Mouse (Mus musculus) limb, embryonic 14.5 days (tissue): Measurements from ENCODE around the gene Macrod2. TPM values are rescaled to one million over a fixed set of nuclear protein-coding genes. Genes with fewer than 3 reads are reported as not detected.
A peak's percentile ranks its signal among the peaks of the same experiment; 100 is the strongest.

ENCODE experiments used
- ATAC-seq: fragments of 200-750 bp; cut with Nextera tagmentation; 2 replicates; pipeline ENCODE4 v1.8.0; 2017; ENCODE audit warnings: low read depth, moderate number of reproducible peaks, moderate TSS enrichment; ENCODE audit not compliant: low FRiP score
- DNase-seq: peaks from one replicate; pipeline ENCODE4 v3.0.0-alpha.2; 2015; ENCODE audit warnings: low spot score
- H3K27ac ChIP-seq: fragments of 300-500 bp; sonication (generic); replicated peaks from 2 replicates; pipeline ENCODE4 v1.5.1; 2014; ENCODE audit warnings: low read depth, mild to moderate bottlenecking, low read length, moderate library complexity, mixed read lengths
- H3K27me3 ChIP-seq: fragments of 300-500 bp; sonication (generic); 2 replicates; pipeline ENCODE4 v1.6.1; 2014; ENCODE audit warnings: low read length, mixed read lengths; ENCODE audit not compliant: control insufficient read depth, insufficient read depth
- H3K36me3 ChIP-seq: fragments of 300-500 bp; sonication (generic); 2 replicates; pipeline ENCODE4 v1.6.1; 2014; ENCODE audit warnings: mild to moderate bottlenecking, low read length, moderate library complexity, mixed read lengths; ENCODE audit not compliant: control insufficient read depth, insufficient read depth
- H3K4me1 ChIP-seq: fragments of 300-500 bp; sonication (generic); 2 replicates; pipeline ENCODE4 v1.6.1; 2014; ENCODE audit warnings: antibody characterized with exemption, low read length, mixed read lengths; ENCODE audit not compliant: control insufficient read depth, insufficient read depth
- H3K4me2 ChIP-seq: fragments of 300-500 bp; sonication (generic); replicated peaks from 2 replicates; pipeline ENCODE4 v1.6.1; 2014; ENCODE audit warnings: low read depth, mild to moderate bottlenecking, low read length, moderate library complexity; ENCODE audit not compliant: severe bottlenecking
- H3K4me3 ChIP-seq: fragments of 300-500 bp; sonication (generic); replicated peaks from 2 replicates; pipeline ENCODE4 v1.5.1; 2014; ENCODE audit warnings: low read length
- H3K9ac ChIP-seq: fragments of 300-500 bp; sonication (generic); 2 replicates; pipeline ENCODE4 v1.6.1; 2014; ENCODE audit warnings: mild to moderate bottlenecking, low read depth, low read length, moderate library complexity; ENCODE audit not compliant: severe bottlenecking
- H3K9me3 ChIP-seq: fragments of 300-500 bp; sonication (generic); 2 replicates; pipeline ENCODE4 v1.6.1; 2016; ENCODE audit warnings: low read length; ENCODE audit not compliant: control insufficient read depth
- POLR2A ChIP-seq: fragments of 200-500 bp; IDR thresholded peaks from 2 replicates; pipeline ENCODE4 v1.8.0; 2012; ENCODE audit warnings: inconsistent platforms, mild to moderate bottlenecking, moderate library complexity, borderline replicate concordance; ENCODE audit not compliant: insufficient read depth, insufficient read length; ENCODE audit errors: extremely low read depth
- WGBS: fragments of 180-500 bp; shearing (Covaris S2); extraction: QIAGEN DNeasy Blood & Tissue Kit; methylation state at CpG from one replicate; pipeline ENCODE4 v1.1.7; 2014; 5-methylcytosine and 5-hydroxymethylcytosine counted together
- polyA plus RNA-seq, 2 experiments: library from polyadenylated mRNA; depleted of rRNA in 1 of 2; stranded (reverse) in 1 of 2; unstranded in 1 of 2; fragments of >200 nt; fragmentation: Nextera tagmentation in 1 of 2; extraction: Ambion mirVana in 1 of 2; gene quantifications; 2 replicates each; pipeline versions ENCODE4 v1.2.1 to v1.2.3; 2012 to 2014

The Macrod2 gene
- polyA plus RNA-seq, 2 experiments, result 8.5 to 24.5 TPM

GRCm38 (mm10) chr2:141558242-141558827 is 1163.2 kb downstream of the Macrod2 start:
- no peak for TF ChIP-seq POLR2A
- ATAC-seq (no peak), DNase-seq (no peak)
- Histone ChIP-seq H3K4me2 (no peak overlapping the region), H3K9ac (no peak overlapping the region), H3K27ac (no peak overlapping the region), H3K9me3 (no peaks in the 10 kb centered on the region), H3K27me3 (peaks cover 6% of the 10 kb centered on the region; the same call in 1 of the 2 replicates), H3K36me3 (no peaks in the 10 kb centered on the region), H3K4me1 (peaks cover 9% of the 10 kb centered on the region), H3K4me3 (no peak overlapping the region)
- 74% methylated on average over 1 of the region's 1 CpGs for WGBS

- Histone ChIP-seq H3K27ac (no peak overlapping the region), H3K27me3 (peaks cover 6% of the 10 kb centered on the region; the same call in 1 of the 2 replicates), H3K4me2 (no peak overlapping the region), H3K4me1 (no peaks in the 10 kb centered on the region), H3K9ac (no peak overlapping the region), H3K9me3 (no peaks in the 10 kb centered on the region), H3K4me3 (no peak overlapping the region), H3K36me3 (no peaks in the 10 kb centered on the region)
- DNase-seq (peak; percentile 62), ATAC-seq (no peak)
- TF ChIP-seq POLR2A, result no peak
- 18% methylated on average over 3 of the region's 3 CpGs for WGBS
These were observed 1170.9 kb downstream of the Macrod2 start for GRCm38 (mm10) chr2:141565986-141566385.

DNA sequence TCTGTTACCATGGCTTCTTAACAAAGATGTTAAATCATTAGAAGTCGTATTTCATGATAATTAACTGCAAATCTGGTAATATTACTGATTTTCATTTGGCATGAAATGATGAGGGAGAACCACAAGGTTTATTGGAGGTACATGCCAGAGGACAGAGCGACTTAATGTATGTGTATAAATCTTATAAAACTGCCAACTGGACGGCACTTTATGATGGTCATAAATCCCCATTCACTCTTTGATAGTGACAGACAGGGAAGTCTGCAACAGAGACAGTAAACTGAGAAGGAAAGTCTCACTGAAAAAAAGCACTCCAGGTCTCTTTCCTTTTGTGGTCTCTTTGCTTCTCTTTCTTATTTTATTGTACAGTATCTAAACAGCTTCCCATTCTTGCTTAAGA is 1176.3 kb downstream of the Macrod2 start:
- ATAC-seq, result no peak
- 5% methylated on average over 3 of the region's 3 CpGs for WGBS

GRCm38 (mm10) chr2:141578206-141578605 is 1183.1 kb downstream of the Macrod2 start:
- Histone ChIP-seq H3K36me3 (no peaks in the 10 kb centered on the region), H3K27me3 (no peaks in the 10 kb centered on the region), H3K9me3 (no peaks in the 10 kb centered on the region), H3K4me1 (peaks cover 5% of the 10 kb centered on the region; the same call in 1 of the 2 replicates), H3K27ac (no peak overlapping the region), H3K4me2 (no peak overlapping the region), H3K4me3 (no peak overlapping the region), H3K9ac (no peak overlapping the region)
- DNase-seq (no peak), ATAC-seq (no peak)
- TF ChIP-seq POLR2A, result no peak

More for the DNA sequence above, 1176.3 kb downstream of the Macrod2 start:
- DNase-seq, result no peak
- Histone ChIP-seq H3K9me3 (no peaks in the 10 kb centered on the region), H3K36me3 (no peaks in the 10 kb centered on the region), H3K4me2 (no peak overlapping the region), H3K27ac (no peak overlapping the region), H3K27me3 (no peaks in the 10 kb centered on the region), H3K4me1 (no peaks in the 10 kb centered on the region), H3K9ac (no peak overlapping the region), H3K4me3 (no peak overlapping the region)
- no peak for TF ChIP-seq POLR2A

DNA sequence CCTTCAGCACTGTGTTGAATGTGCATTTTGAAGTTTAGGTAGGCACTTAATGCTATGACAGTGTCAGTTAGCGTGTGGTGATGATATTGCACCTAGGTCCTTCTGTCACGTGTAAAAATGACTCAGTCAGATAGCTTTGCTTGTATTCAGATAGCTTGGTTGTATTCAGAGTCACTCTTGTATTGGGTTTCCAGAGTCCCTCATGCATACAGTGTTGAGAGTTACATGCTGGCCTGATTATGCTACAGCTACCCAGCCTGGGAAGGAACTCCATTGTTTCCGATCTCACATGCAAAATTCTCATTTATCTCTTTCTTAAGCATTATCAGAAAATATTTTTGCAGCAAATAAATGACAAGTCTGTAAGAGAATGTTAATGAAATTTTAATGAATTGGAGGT is 1187.3 kb downstream of the Macrod2 start:
- ATAC-seq, result no peak
- Histone ChIP-seq H3K27me3 (no peaks in the 10 kb centered on the region), H3K9ac (no peak overlapping the region), H3K9me3 (no peaks in the 10 kb centered on the region), H3K4me3 (no peak overlapping the region), H3K27ac (no peak overlapping the region), H3K36me3 (no peaks in the 10 kb centered on the region), H3K4me2 (no peak overlapping the region), H3K4me1 (peaks cover 9% of the 10 kb centered on the region)
- no peak for TF ChIP-seq POLR2A
- 55% methylated on average over 3 of the region's 3 CpGs for WGBS
- DNase-seq, result no peak

DNA sequence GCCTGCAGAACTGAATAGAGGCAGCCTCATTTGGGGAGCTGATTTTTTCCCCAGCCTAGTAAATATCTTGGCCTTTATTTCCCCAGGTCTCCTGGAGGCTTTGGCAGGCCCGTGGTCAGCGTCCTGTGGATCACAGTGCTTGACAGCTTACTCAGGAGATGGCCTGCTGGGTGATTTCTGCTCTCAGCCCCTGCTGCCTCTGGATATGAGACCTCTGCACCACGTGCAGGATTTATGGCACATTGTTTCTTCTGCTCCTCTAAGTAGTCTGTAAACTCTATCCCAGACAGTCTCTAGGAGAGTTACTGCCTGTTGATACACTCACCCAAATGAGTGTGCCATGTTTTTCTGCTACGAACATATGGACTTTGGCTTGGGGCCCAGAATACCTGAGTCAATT is 1187.8 kb downstream of the Macrod2 start:
- 4% methylated on average over 4 of the region's 4 CpGs for WGBS
- Histone ChIP-seq H3K4me1 (peaks cover 9% of the 10 kb centered on the region), H3K27ac (0 out of 2 replicates have a peak overlapping the region, but pooled peaks have one; percentile 43), H3K4me3 (no peak overlapping the region), H3K9ac (no peak overlapping the region), H3K9me3 (no peaks in the 10 kb centered on the region), H3K36me3 (no peaks in the 10 kb centered on the region), H3K27me3 (no peaks in the 10 kb centered on the region), H3K4me2 (no peak overlapping the region)
- peak; percentile 39 for DNase-seq
- peak; percentile 74; the same call in 1 of the 2 replicates for ATAC-seq
- TF ChIP-seq POLR2A, result no peak
